Comparison of ENCODE assay signal across 26 mouse cellular contexts in the genomic region with DNA sequence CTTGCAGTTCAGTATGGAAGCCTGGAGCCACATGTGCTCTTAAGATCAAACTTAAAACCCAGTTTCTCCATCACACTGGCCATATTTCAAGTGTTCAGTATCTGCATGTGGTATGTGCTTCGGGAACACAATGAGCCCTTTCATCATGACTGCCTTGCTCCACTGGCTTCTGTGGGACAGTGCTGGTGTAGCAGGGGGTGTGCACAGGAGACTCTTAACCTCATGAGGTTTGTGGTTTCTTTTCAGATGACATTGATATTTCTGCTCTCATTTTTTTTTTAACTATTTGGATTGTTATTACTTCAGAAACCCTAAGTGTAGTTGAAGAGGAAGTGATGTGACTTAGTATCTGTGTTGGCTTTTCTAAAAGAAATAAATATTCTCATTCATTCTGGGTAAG.
DNase-seq lines count a peak whose midpoint lies in the region; ATAC-seq and TF ChIP-seq lines count a peak whose summit lies in the region.
"Had no signal": no experiment of that assay in that cellular context is flagged by ENCODE, and none has a peak within 500 bp of the region (broad histone marks: within the 10 kb centered on the region; RNA-seq: fewer than 3 reads in every experiment).

No protein-coding gene starts in this region.

- no peaks in the 10 kb centered on the region for H3K36me3 ChIP-seq in testis, adult 2 months (ENCODE audit: control insufficient read depth, insufficient read depth, low read length)
- no peaks in the 10 kb centered on the region for H3K36me3 ChIP-seq in forebrain, embryonic 14.5 days (ENCODE audit: control insufficient read depth, insufficient read depth, low read length)
- H3K36me3 ChIP-seq in forebrain, embryonic 11.5 days (ENCODE audit: control insufficient read depth, insufficient read depth, low read length) = no peaks in the 10 kb centered on the region
- H3K36me3 ChIP-seq: embryonic facial prominence, embryonic 10.5 days; heart, embryonic 13.5 days; hindbrain, embryonic 13.5 days; limb, embryonic 12.5 days; midbrain, embryonic 15.5 days had no signal

- no peak overlapping the region for H3K4me2 ChIP-seq in forebrain, embryonic 14.5 days (ENCODE audit: low read length)
- H3K4me2 ChIP-seq in forebrain, embryonic 11.5 days (ENCODE audit: low read depth, low read length, severe bottlenecking) = no peak overlapping the region
- H3K4me2 ChIP-seq: forebrain, embryonic 13.5 days; heart, embryonic 13.5 days; hindbrain, embryonic 13.5 days; limb, embryonic 12.5 days; liver, embryonic 11.5 days; midbrain, embryonic 15.5 days had no signal

- no peak overlapping the region for H3K9ac ChIP-seq in forebrain, embryonic 14.5 days (ENCODE audit: low read length)
- no peak overlapping the region for H3K9ac ChIP-seq in forebrain, embryonic 11.5 days (ENCODE audit: low read length)
- H3K9ac ChIP-seq: forebrain, embryonic 13.5 days; heart, embryonic 13.5 days; hindbrain, embryonic 13.5 days; limb, embryonic 12.5 days; liver, postnatal 0 days; midbrain, embryonic 15.5 days had no signal

- DNase-seq in testis, postnatal 10 days (ENCODE audit: low spot score) = no peak
- DNase-seq in NIH3T3 (ENCODE audit: low read depth) = peak; percentile 9
- DNase-seq in layer of hippocampus, postnatal 10 days (ENCODE audit: low spot score in 2 of 2) = no peak
- no peak for DNase-seq in c-Kit-positive CD71-positive TER-119-positive erythroid progenitor cells, embryonic 14.5 days (ENCODE audit: low spot score)
- no peak for DNase-seq in forebrain, embryonic 14.5 days (ENCODE audit: low spot score)
- DNase-seq in forebrain, embryonic 11.5 days (ENCODE audit: low spot score) = no peak
- DNase-seq: adrenal gland, postnatal 25 days; cerebellum, adult 9-10 months; gastrocnemius, adult 2 months; heart, adult 18-20 months; heart, postnatal 14 days; kidney, adult 8-10 months; kidney, postnatal 25 days; liver, postnatal 0 days; lung, postnatal 14 days; thymus, adult 18-20 months; thymus, postnatal 36 days had no signal

- no peaks in the 10 kb centered on the region for H3K27me3 ChIP-seq in testis, adult 2 months (ENCODE audit: control insufficient read depth, insufficient read depth, low read length)
- H3K27me3 ChIP-seq in forebrain, embryonic 14.5 days (replicated peaks; ENCODE audit: control insufficient read depth, insufficient read depth, low read length) = no peaks in the 10 kb centered on the region
- no peaks in the 10 kb centered on the region for H3K27me3 ChIP-seq in forebrain, embryonic 11.5 days (ENCODE audit: control insufficient read depth, insufficient read depth, low read length)
- H3K27me3 ChIP-seq: forebrain, embryonic 13.5 days; heart, embryonic 13.5 days; hindbrain, embryonic 13.5 days; limb, embryonic 12.5 days; midbrain, embryonic 15.5 days had no signal

- no peaks in the 10 kb centered on the region for H3K4me1 ChIP-seq in testis, adult 2 months (ENCODE audit: control insufficient read depth, insufficient read depth, low read length)
- no peaks in the 10 kb centered on the region for H3K4me1 ChIP-seq in forebrain, embryonic 14.5 days (ENCODE audit: control insufficient read depth, insufficient read depth, low read length)
- H3K4me1 ChIP-seq in forebrain, embryonic 11.5 days (replicated peaks; ENCODE audit: control insufficient read depth, insufficient read depth, low read length) = no peaks in the 10 kb centered on the region
- H3K4me1 ChIP-seq: heart, embryonic 13.5 days; limb, embryonic 12.5 days; midbrain, embryonic 15.5 days had no signal

- no peak for TF ChIP-seq POLR2A in testis, adult 2 months (IDR thresholded peaks at IDR 0.05; ENCODE audit: control insufficient read depth, low read depth, low read length)

- no peaks in the 10 kb centered on the region for H3K9me3 ChIP-seq in forebrain, embryonic 14.5 days (replicated peaks; ENCODE audit: control insufficient read depth, low read length)
- H3K9me3 ChIP-seq in forebrain, embryonic 11.5 days (ENCODE audit: control insufficient read depth, low read length) = no peaks in the 10 kb centered on the region
- H3K9me3 ChIP-seq: embryonic facial prominence, embryonic 10.5 days; forebrain, embryonic 13.5 days; heart, embryonic 13.5 days; hindbrain, embryonic 13.5 days; limb, embryonic 12.5 days; midbrain, embryonic 15.5 days had no signal

- no peak for TF ChIP-seq CTCF in testis, adult 2 months (IDR thresholded peaks at IDR 0.05; ENCODE audit: control insufficient read depth, insufficient read depth, insufficient replicate concordance, low read depth, low read length)

- 84% methylated on average over 1 of the region's 1 CpGs for WGBS in forebrain, embryonic 14.5 days
- WGBS in forebrain, embryonic 11.5 days = 82% methylated on average over 1 of the region's 1 CpGs

- peak; percentile 82 to 87 for ATAC-seq in hematopoietic stem cell, adult 5-6 weeks (replicated peaks in 1 of 2; ENCODE audit: insufficient read depth in 1 of 2, low FRiP score in 2 of 2, low TSS enrichment in 1 of 2, low read depth in 1 of 2, poor library complexity in 2 of 2, severe bottlenecking in 2 of 2)
- ATAC-seq in forebrain, embryonic 14.5 days = no peak
- ATAC-seq in forebrain, embryonic 11.5 days (replicated peaks; ENCODE audit: low FRiP score) = no peak
- ATAC-seq: forebrain, embryonic 13.5 days; liver, postnatal 0 days; midbrain, embryonic 15.5 days had no signal

- peak overlapping the region; percentile 50 for H3K4me3 ChIP-seq in testis, adult 2 months (ENCODE audit: control insufficient read depth, low read depth, low read length)
- H3K4me3 ChIP-seq in forebrain, embryonic 14.5 days (ENCODE audit: low read depth, low read length) = no peak overlapping the region
- no peak overlapping the region for H3K4me3 ChIP-seq in forebrain, embryonic 11.5 days (ENCODE audit: low read depth, low read length)
- H3K4me3 ChIP-seq: embryonic facial prominence, embryonic 10.5 days; forebrain, embryonic 13.5 days; gastrocnemius, adult 2 months; heart, embryonic 13.5 days; hindbrain, embryonic 13.5 days; limb, embryonic 12.5 days; midbrain, embryonic 15.5 days had no signal

- H3K27ac ChIP-seq in testis, adult 2 months (ENCODE audit: control insufficient read depth, insufficient read depth, low read depth, low read length) = no peak overlapping the region
- H3K27ac ChIP-seq in forebrain, embryonic 14.5 days (ENCODE audit: low read depth, low read length) = no peak overlapping the region
- no peak overlapping the region for H3K27ac ChIP-seq in forebrain, embryonic 11.5 days (ENCODE audit: low read depth, low read length)
- H3K27ac ChIP-seq: embryonic facial prominence, embryonic 10.5 days; forebrain, embryonic 13.5 days; gastrocnemius, adult 2 months; heart, embryonic 13.5 days; hindbrain, embryonic 13.5 days; limb, embryonic 12.5 days; midbrain, embryonic 15.5 days had no signal

Comparison
In these comparisons a context has a peak if more than half of its experiments do, and no peak if none do; other contexts are left out.
1. ATAC-seq: peak in hematopoietic stem cell, adult 5-6 weeks (2 of 2); none in forebrain, embryonic 14.5 days (single experiment) and forebrain, embryonic 11.5 days (single experiment).